Mouse (Mus musculus) monocyte, adult 5-6 weeks (primary cell): ENCODE measurements around the gene Ndfip2. TPM values are rescaled to one million over a fixed set of nuclear protein-coding genes. Genes with fewer than 3 reads are reported as not detected.

Experiments used
- ATAC-seq: fragments of 153-309, 156-312 bp; replicated peaks from 2 replicates; pipeline ENCODE4 v1.8.0; 2017; ENCODE audit warnings: mild to moderate bottlenecking; ENCODE audit not compliant: low TSS enrichment, insufficient number of reproducible peaks, severe bottlenecking, poor library complexity, low FRiP score
- total RNA-seq: library from RNA; stranded (forward); fragments of 200-1000, 200-491, 200-594 nt; gene quantifications from 3 replicates; pipeline ENCODE4 v1.2.3, GENCODE M21; 2017

Gene Ndfip2
- total RNA-seq, 1 experiment from 2014 or later, result 54.0 TPM

DNA sequence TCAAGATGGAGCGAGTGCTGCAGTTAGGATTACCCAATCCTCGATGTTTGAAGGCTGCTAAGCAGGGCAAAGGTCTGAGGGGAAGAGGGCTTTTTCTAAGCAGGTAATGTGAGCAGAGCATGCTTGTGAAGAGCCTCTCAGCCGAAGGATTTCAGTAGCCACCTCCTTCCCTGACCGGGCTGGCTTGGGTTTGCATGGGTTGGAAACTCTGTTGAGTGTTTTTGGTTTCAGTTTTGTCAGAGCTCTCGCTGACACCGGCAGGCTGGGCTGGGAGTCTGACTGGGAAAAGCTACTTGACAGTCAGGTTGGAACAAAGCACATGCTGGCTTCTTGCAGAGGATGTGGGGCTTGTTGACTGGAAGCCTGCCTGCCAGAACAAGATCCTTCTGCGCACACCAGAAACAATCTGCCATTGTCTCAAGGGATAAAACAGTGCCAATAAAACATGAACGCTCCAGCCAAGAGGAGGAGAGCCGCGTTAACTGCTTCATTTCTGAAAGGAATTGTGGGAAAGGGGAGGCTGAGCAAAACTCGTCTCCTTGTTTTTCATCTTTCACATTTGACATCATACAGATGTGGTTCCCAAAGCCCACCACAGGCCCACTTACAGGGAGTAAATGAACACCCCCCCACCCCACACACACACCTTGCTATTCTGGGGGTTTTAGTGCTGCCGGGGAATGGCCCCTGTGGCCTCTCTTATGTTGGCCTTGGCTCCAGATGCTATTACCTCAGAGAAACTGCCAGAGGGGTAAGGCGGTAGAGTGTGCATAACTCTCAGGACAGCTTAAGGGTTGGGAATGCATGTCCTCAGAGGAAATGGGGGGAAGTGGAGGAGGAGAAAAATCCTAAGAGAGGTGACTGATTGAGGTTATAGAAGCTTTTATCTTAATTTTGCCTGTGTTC, 70.3 kb downstream of the Ndfip2 start:
- ATAC-seq, result 0 out of 2 replicates have a peak, but pooled peaks have one; percentile 16

DNA sequence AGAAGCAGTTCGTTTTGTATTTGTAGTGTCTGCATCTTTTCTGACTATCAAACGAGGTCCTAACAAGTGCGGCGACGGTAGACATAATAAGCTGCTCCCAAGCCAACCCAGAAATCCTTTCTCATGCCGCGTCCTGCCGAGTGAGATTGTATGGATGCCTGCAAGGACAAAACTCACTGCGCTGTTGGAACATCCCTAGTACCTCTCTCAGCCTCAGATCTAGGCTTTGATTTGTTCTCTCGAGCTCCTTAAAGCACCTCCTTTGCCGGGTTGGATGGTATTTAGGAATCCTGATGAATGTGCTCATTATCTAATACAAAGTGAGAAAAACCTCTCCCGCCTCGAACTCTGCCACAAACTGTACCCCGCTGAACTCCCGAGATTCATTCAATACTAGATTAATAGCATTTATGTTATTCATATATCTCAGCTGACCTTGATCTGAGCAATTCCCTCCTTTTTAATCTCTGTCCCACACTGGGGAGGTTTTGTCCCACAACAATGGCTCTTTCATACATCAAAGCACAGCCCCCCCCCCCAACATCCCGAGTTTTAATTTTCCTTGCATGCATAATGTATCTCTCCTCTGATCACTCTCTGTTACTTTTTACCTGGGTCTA, 75.2 kb downstream of the Ndfip2 start:
- ATAC-seq, result no peak

DNA sequence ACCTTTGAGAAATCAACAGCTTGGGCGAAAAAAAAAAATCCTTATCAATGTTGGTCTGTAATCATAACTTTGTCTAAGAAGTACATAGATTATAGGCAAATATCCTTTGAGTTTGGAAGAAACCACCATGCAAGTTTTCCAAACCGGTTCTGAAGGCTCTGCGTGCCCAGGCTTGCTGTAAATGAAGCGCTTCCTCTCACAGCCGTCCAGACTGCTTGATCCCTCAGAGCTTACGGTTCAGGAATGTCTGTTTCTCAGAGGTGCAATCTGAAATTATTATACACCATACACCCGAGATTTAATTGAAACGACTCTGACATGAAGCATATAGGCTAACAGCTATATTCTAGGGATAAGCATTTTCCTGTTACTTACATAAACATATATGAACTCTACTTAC, 83.4 kb downstream of the Ndfip2 start:
- no peak for ATAC-seq

DNA sequence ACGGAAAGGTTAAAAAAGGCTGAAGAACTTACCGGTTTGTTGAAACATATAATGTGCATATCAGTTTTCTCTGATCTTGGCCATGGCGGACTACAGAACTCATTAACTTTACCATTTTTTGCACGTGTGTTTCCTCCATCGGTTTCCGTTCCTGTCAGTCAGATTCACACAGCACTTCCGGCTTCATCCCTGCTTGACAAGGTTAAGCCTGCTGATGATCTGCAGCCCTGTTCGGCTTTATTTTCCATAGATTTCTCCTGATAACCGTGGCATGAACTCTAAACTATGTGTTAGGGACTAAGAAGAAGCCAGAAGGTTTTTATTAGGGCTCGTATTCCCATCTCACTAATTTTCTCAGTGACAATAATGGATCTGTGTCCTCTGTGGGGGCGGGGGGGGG, 95.7 kb downstream of the Ndfip2 start:
- ATAC-seq, result no peak

Other genes starting within 250 kb of the Ndfip2 start
- 50.2 to 86.3 TPM (median 51.0 TPM) in 3 replicates for gene Rbm26, start 81.2 kb upstream of the Ndfip2 start, total RNA-seq